Mouse (Mus musculus): ENCODE data around the gene Atf6b.

GRCm38 (mm10) chr17:34629221-34629751 is 17.7 kb upstream of the Atf6b start, which contains the start of gene Prrt1:
- TF ChIP-seq MAFK (IDR thresholded peaks at IDR 0.05; ENCODE audit: insufficient read depth, low read depth, low read length), result no peak
- no peak for TF ChIP-seq ZNF384 (IDR thresholded peaks at IDR 0.05; ENCODE audit: low read depth, low read length)
- TF ChIP-seq ZC3H11A (IDR thresholded peaks at IDR 0.05; ENCODE audit: borderline replicate concordance, low read depth, low read length), result no peak
- no peak for TF ChIP-seq HCFC1 (IDR thresholded peaks at IDR 0.05; ENCODE audit: borderline replicate concordance, insufficient read depth, low read length)

Data from ES-E14 (cell line).